Mouse (Mus musculus): ENCODE measurements around the gene 9930104L06Rik. TPM values are rescaled to one million over a fixed set of nuclear protein-coding genes. Genes with fewer than 3 reads are reported as not detected.

The 9930104L06Rik gene
- total and polyA plus RNA-seq, 3 experiments, result 15.5 to 17.3 TPM; not detected in 1

DNA sequence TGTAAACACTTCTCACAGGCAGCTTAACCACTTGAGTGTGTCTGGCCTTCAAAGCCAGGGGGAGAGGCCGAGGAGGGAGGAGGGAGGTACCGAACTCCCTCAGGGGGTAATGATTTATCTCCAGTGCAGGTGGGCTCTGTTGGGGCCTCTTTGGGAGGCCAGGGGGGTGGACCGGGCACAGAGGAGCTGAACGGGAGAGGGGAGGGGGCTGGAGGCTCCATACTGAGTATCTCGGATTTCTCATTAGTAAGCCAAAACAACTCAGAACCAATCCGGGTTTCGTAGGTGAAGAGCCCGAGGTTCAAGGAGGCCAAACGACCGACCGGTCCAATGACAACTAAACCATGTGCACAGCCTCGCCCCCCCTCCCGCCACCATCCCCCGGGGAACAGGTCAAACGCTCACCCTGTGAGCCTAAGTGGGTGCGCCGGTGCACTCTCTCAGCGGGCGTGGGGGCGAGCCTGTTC, 53.0 kb downstream of the 9930104L06Rik start:
- no peaks in the 10 kb centered on the region for H3K79me2 ChIP-seq (ENCODE audit: control insufficient read depth, insufficient read depth, low read length, poor library complexity)
- H3K9ac ChIP-seq (ENCODE audit: control insufficient read depth, low read depth, low read length, poor library complexity, severe bottlenecking), result no peak overlapping the region
- H3K4me3 ChIP-seq (ENCODE audit: control insufficient read depth in 1 of 2, insufficient read depth in 1 of 2, low read depth in 2 of 2, low read length in 2 of 2), result no peak overlapping the region
- peaks cover 0 to 1% of the 10 kb centered on the region in 2 experiments; a peak in 2 of 4 replicates for H3K27me3 ChIP-seq (ENCODE audit: control insufficient read depth in 1 of 2, insufficient read depth in 2 of 2, low read length in 2 of 2)
- H3K9me3 ChIP-seq (replicated peaks; ENCODE audit: insufficient read depth, low read length), result no peaks in the 10 kb centered on the region
- no peaks in the 10 kb centered on the region for H3K36me3 ChIP-seq (ENCODE audit: control insufficient read depth in 1 of 2, insufficient read depth in 2 of 2, low read length in 2 of 2)
- DNase-seq (ENCODE audit: low read depth, low spot score), result no peak
- H3K4me1 ChIP-seq (ENCODE audit: control insufficient read depth in 1 of 2, insufficient read depth in 2 of 2, low read length in 2 of 2), result no peaks in the 10 kb centered on the region
- H3K27ac ChIP-seq (ENCODE audit: control insufficient read depth, low read depth, low read length), result no peak overlapping the region
- TF ChIP-seq ELF1 (IDR thresholded peaks at IDR 0.05; ENCODE audit: low read depth, low read length) (no peak), UBTF (IDR thresholded peaks at IDR 0.05; ENCODE audit: borderline replicate concordance, insufficient read depth, low read depth, low read length) (no peak), POLR2A (IDR thresholded peaks at IDR 0.05; ENCODE audit: control insufficient read depth in 1 of 2, insufficient read depth in 1 of 2, low read depth in 1 of 2, low read length in 2 of 2, poor library complexity in 1 of 2) (no peak), TCF12 (IDR thresholded peaks at IDR 0.05; ENCODE audit: low read depth, low read length) (no peak), ZNF384 (IDR thresholded peaks at IDR 0.05; ENCODE audit: low read depth, low read length) (no peak), SIN3A (IDR thresholded peaks at IDR 0.05; ENCODE audit: low read length) (no peak), SMC3 (IDR thresholded peaks at IDR 0.05; ENCODE audit: low read depth, low read length) (no peak), NRF1 (IDR thresholded peaks at IDR 0.05; ENCODE audit: insufficient read depth, low read depth, low read length, poor library complexity, severe bottlenecking) (no peak), RAD21 (IDR thresholded peaks at IDR 0.05; ENCODE audit: low read depth, low read length) (no peak), USF1 (IDR thresholded peaks at IDR 0.05; ENCODE audit: low read depth, low read length) (no peak), TAL1 (IDR thresholded peaks at IDR 0.05; ENCODE audit: low read length) (no peak), MXI1 (IDR thresholded peaks at IDR 0.05; ENCODE audit: low read depth, low read length) (no peak), POLR2AphosphoS2 (IDR thresholded peaks at IDR 0.05; ENCODE audit: low read length) (no peak), USF2 (IDR thresholded peaks at IDR 0.05; ENCODE audit: borderline replicate concordance in 1 of 2, insufficient read depth in 1 of 2, low read depth in 1 of 2, low read length in 2 of 2) (no peak), MEF2A (IDR thresholded peaks at IDR 0.05; ENCODE audit: extremely low read depth, insufficient replicate concordance, low read depth, low read length, poor library complexity, severe bottlenecking) (no peak), EP300 (IDR thresholded peaks at IDR 0.05; ENCODE audit: low read depth in 1 of 2, low read length in 2 of 2) (no peak), ZKSCAN1 (IDR thresholded peaks at IDR 0.05; ENCODE audit: low read depth, low read length) (no peak), KAT2A (conservative IDR thresholded peaks at IDR 0.05; ENCODE audit: low read depth, low read length) (no peak), HCFC1 (IDR thresholded peaks at IDR 0.05; ENCODE audit: low read depth, low read length) (no peak), E2F4 (IDR thresholded peaks at IDR 0.05; ENCODE audit: borderline replicate concordance, low read depth, low read length) (no peak)

DNA sequence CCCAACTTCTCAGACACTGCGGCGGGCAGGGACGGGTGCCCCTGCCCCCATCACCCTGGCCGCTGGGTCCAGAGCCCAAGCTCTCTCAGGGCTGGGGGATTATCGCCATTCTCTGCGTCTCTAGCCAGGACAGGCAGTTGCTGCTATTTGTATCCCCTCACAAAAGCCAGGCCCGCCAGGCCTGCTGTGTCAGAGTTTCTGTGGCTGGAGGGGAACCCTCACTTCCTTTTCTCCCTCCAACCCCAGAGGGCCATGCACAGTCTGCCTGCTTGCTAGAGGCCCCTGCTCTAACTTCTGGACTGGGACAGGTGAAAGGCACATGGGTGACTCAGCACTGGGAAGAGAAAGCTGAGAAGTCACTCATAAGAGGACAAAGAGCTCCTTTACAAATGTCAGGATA, 53.5 kb downstream of the 9930104L06Rik start:
- no peak overlapping the region for H3K27ac ChIP-seq (ENCODE audit: control insufficient read depth, low read depth, low read length)
- H3K4me3 ChIP-seq (ENCODE audit: control insufficient read depth in 1 of 2, insufficient read depth in 1 of 2, low read depth in 2 of 2, low read length in 2 of 2), result no peak overlapping the region

More for the DNA sequence above, 53.5 kb downstream of the 9930104L06Rik start:
- no peak for DNase-seq (ENCODE audit: low read depth, low spot score)
- Histone ChIP-seq H3K4me1 (ENCODE audit: control insufficient read depth in 1 of 2, insufficient read depth in 2 of 2, low read length in 2 of 2) (no peaks in the 10 kb centered on the region), H3K79me2 (ENCODE audit: control insufficient read depth, insufficient read depth, low read length, poor library complexity) (no peaks in the 10 kb centered on the region), H3K27me3 (ENCODE audit: control insufficient read depth in 1 of 2, insufficient read depth in 2 of 2, low read length in 2 of 2) (peaks cover 0 to 1% of the 10 kb centered on the region in 2 experiments; a peak in 2 of 4 replicates), H3K9ac (ENCODE audit: control insufficient read depth, low read depth, low read length, poor library complexity, severe bottlenecking) (no peak overlapping the region), H3K9me3 (replicated peaks; ENCODE audit: insufficient read depth, low read length) (no peaks in the 10 kb centered on the region), H3K36me3 (ENCODE audit: control insufficient read depth in 1 of 2, insufficient read depth in 2 of 2, low read length in 2 of 2) (no peaks in the 10 kb centered on the region)
- TF ChIP-seq ZC3H11A (IDR thresholded peaks at IDR 0.05; ENCODE audit: low read depth, low read length) (no peak), TCF12 (IDR thresholded peaks at IDR 0.05; ENCODE audit: low read depth, low read length) (no peak), MAX (IDR thresholded peaks at IDR 0.05; ENCODE audit: low read length) (no peak), UBTF (IDR thresholded peaks at IDR 0.05; ENCODE audit: borderline replicate concordance, insufficient read depth, low read depth, low read length) (no peak), HCFC1 (IDR thresholded peaks at IDR 0.05; ENCODE audit: low read depth, low read length) (no peak), SMC3 (IDR thresholded peaks at IDR 0.05; ENCODE audit: low read depth, low read length) (no peak), POLR2AphosphoS5 (IDR thresholded peaks at IDR 0.05; ENCODE audit: borderline replicate concordance, low read depth, low read length) (no peak), ZMIZ1 (IDR thresholded peaks at IDR 0.05; ENCODE audit: low read depth, low read length) (no peak), ETS1 (IDR thresholded peaks at IDR 0.05; ENCODE audit: low read depth, low read length) (no peak), SIN3A (IDR thresholded peaks at IDR 0.05; ENCODE audit: low read length) (no peak)
